Mouse (Mus musculus): ENCODE results near the gene L3mbtl3.

The L3mbtl3 gene

GRCm38 (mm10) chr10:26229488-26229887, 146.3 kb downstream of the L3mbtl3 start, which contains the start of gene Samd3:
TSS of gene Samd3 (plus strand) at chr10:26229707.
- no peak for TF ChIP-seq GATA4 (IDR thresholded peaks at IDR 0.05; ENCODE audit: insufficient replicate concordance, low read length)

GRCm38 (mm10) chr10:26228187-26228586, 147.6 kb downstream of the L3mbtl3 start:
- no peak for TF ChIP-seq GATA4 (IDR thresholded peaks at IDR 0.05; ENCODE audit: insufficient replicate concordance, low read length)

GRCm38 (mm10) chr10:26226734-26227133, 149.0 kb downstream of the L3mbtl3 start:
- TF ChIP-seq GATA4 (IDR thresholded peaks at IDR 0.05; ENCODE audit: insufficient replicate concordance, low read length), result no peak

GRCm38 (mm10) chr10:26226241-26226640, 149.5 kb downstream of the L3mbtl3 start:
- no peak for TF ChIP-seq GATA4 (IDR thresholded peaks at IDR 0.05; ENCODE audit: insufficient replicate concordance, low read length)
